18 mouse cellular contexts compared by ENCODE assay signal in genomic region chr12:59053976-59054375, GRCm38 (mm10).
"Had no signal": no experiment of that assay in that cellular context is flagged by ENCODE, and none has a peak within 500 bp of the region (broad histone marks: within the 10 kb centered on the region; RNA-seq: fewer than 3 reads in every experiment).

No protein-coding gene starts in this region.

- ATAC-seq: midbrain, embryonic 16.5 days had no signal

- H3K4me2 ChIP-seq: lung, embryonic 14.5 days; neural tube, embryonic 13.5 days; neural tube, embryonic 15.5 days had no signal

- H3K27me3 ChIP-seq: neural tube, embryonic 13.5 days; neural tube, embryonic 15.5 days had no signal

- H3K27ac ChIP-seq: midbrain, embryonic 10.5 days; neural tube, embryonic 13.5 days; neural tube, embryonic 15.5 days had no signal

- H3K9ac ChIP-seq: lung, embryonic 14.5 days; neural tube, embryonic 13.5 days; neural tube, embryonic 15.5 days had no signal

- H3K4me3 ChIP-seq: midbrain, embryonic 10.5 days; myocyte; neural tube, embryonic 13.5 days; neural tube, embryonic 15.5 days had no signal

- DNase-seq: lung, adult 18-20 months; lung, embryonic 14.5 days; lung, postnatal 10 days; lung, postnatal 4 days; midbrain, embryonic 14.5 days; retina, postnatal 1 day; right cerebral cortex, adult 18-20 months; right cerebral cortex, postnatal 25 days; right cerebral cortex, postnatal 4 days; spleen, adult 18-20 months; thymus, adult 18-20 months; thymus, postnatal 25 days; thymus, postnatal 4 days had no signal

- H3K9me3 ChIP-seq: midbrain, embryonic 10.5 days; neural tube, embryonic 13.5 days; neural tube, embryonic 15.5 days had no signal
